Mouse (Mus musculus) olfactory bulb, adult 2 months (tissue): ENCODE results near the gene Cwc25.

Experiments used
- CTCF ChIP-seq: fragments of 200-500 bp; IDR thresholded peaks from 2 replicates; pipeline ENCODE4 v1.5.1; 2012; ENCODE audit warnings: low read depth, mild to moderate bottlenecking, low read length, moderate library complexity; ENCODE audit not compliant: insufficient read depth
- POLR2A ChIP-seq: fragments of 200-500 bp; IDR thresholded peaks from 2 replicates; pipeline ENCODE4 v1.6.1; 2012; ENCODE audit warnings: mild to moderate bottlenecking, low read depth, low read length, moderate library complexity; ENCODE audit not compliant: insufficient read depth

DNA sequence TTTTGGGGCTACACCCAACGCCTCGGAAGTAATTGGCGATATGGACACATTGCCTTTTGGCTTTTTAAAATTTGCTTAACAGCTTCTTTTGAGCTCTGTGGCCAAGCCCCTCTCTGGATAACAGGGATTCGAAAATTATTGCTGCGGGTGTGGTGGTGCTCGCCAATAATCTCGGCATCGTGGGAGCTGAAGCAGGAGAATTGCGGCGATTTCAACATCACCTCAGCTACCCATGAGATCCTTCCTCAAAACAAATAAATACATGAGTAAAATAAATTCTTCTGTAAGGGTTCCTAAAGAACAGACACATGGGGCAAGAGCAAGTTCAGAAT, 16.2 kb upstream of the Cwc25 start:
- TF ChIP-seq CTCF = no peak
- no peak for TF ChIP-seq POLR2A
